Mouse (Mus musculus): ENCODE results near the gene Kcnip1.
A peak's percentile ranks its signal among the peaks of the same experiment; 100 is the strongest.

The Kcnip1 gene

GRCm38 (mm10) chr11:33821331-33821730 is 171.6 kb downstream of the Kcnip1 start:
- DNase-seq = no peak

- DNase-seq = no peak
These were observed 172.1 kb downstream of the Kcnip1 start for GRCm38 (mm10) chr11:33820876-33821275.

- no peak for DNase-seq
These were observed 174.0 kb downstream of the Kcnip1 start for GRCm38 (mm10) chr11:33818861-33819503.

GRCm38 (mm10) chr11:33816020-33816419 is 176.9 kb downstream of the Kcnip1 start:
- DNase-seq = no peak

- DNase-seq = no peak
These were observed 182.8 kb downstream of the Kcnip1 start for GRCm38 (mm10) chr11:33810105-33810504.

GRCm38 (mm10) chr11:33803093-33803492 is 189.9 kb downstream of the Kcnip1 start:
- no peak for DNase-seq

- DNase-seq = no peak
These were observed 192.4 kb downstream of the Kcnip1 start for GRCm38 (mm10) chr11:33800436-33801088.

GRCm38 (mm10) chr11:33799933-33800332 is 193.0 kb downstream of the Kcnip1 start:
- DNase-seq = no peak

GRCm38 (mm10) chr11:33798094-33798648 is 194.8 kb downstream of the Kcnip1 start:
- no peak for DNase-seq

- no peak for DNase-seq
These were observed 205.6 kb downstream of the Kcnip1 start for GRCm38 (mm10) chr11:33787362-33787761.

- DNase-seq = no peak
These were observed 206.4 kb downstream of the Kcnip1 start for GRCm38 (mm10) chr11:33786572-33786971.

- no peak for DNase-seq
These were observed 211.4 kb downstream of the Kcnip1 start for GRCm38 (mm10) chr11:33781561-33781971.

GRCm38 (mm10) chr11:33780263-33780662 is 212.7 kb downstream of the Kcnip1 start:
- DNase-seq = no peak

- no peak for DNase-seq
These were observed 220.3 kb downstream of the Kcnip1 start for GRCm38 (mm10) chr11:33772615-33773141.

- DNase-seq = no peak
These were observed 220.9 kb downstream of the Kcnip1 start for GRCm38 (mm10) chr11:33772043-33772442.

GRCm38 (mm10) chr11:33766976-33767938 is 225.7 kb downstream of the Kcnip1 start:
- DNase-seq = no peak

- DNase-seq = no peak
These were observed 231.7 kb downstream of the Kcnip1 start for GRCm38 (mm10) chr11:33761201-33761755.

GRCm38 (mm10) chr11:33756624-33757023 is 236.3 kb downstream of the Kcnip1 start:
- peak; percentile 35 for DNase-seq

GRCm38 (mm10) chr11:33752431-33752873 is 240.5 kb downstream of the Kcnip1 start:
- DNase-seq = no peak

- DNase-seq = no peak
These were observed 241.4 kb downstream of the Kcnip1 start for GRCm38 (mm10) chr11:33751503-33751902.

GRCm38 (mm10) chr11:33749979-33750378 is 243.0 kb downstream of the Kcnip1 start:
- no peak for DNase-seq

- no peak for DNase-seq
These were observed 243.5 kb downstream of the Kcnip1 start for GRCm38 (mm10) chr11:33749408-33749807.
